Mouse (Mus musculus): ENCODE measurements around the gene Ttc3.
"Not testable (repeated sequence)": the region's sequence is repeated elsewhere in the genome, so short reads cannot be mapped to it uniquely, and the experiment has no call there.

The Ttc3 gene

GRCm38 (mm10) chr16:94370173-94370914, at the start of gene Ttc3:
Ttc3 (plus strand) TSS chr16:94370618.
- peak; percentile 90 for DNase-seq

GRCm38 (mm10) chr16:94323681-94324080, 46.7 kb upstream of the Ttc3 start:
- peak; percentile 65 for DNase-seq

- DNase-seq = no peak
These were observed 44.4 kb upstream of the Ttc3 start for GRCm38 (mm10) chr16:94326008-94326407.

- peak; percentile 89 for DNase-seq
These were observed 42.4 kb upstream of the Ttc3 start, which contains the start of gene Ripply3 for GRCm38 (mm10) chr16:94327781-94328711. Ripply3 (plus strand) TSS chr16:94328420.

- no peak for DNase-seq
These were observed 41.2 kb upstream of the Ttc3 start for GRCm38 (mm10) chr16:94328881-94329867.

GRCm38 (mm10) chr16:94330429-94330828, 40.0 kb upstream of the Ttc3 start:
- DNase-seq = no peak

- no peak for DNase-seq
These were observed 39.1 kb upstream of the Ttc3 start for GRCm38 (mm10) chr16:94331233-94331885.

- peak; percentile 91 for DNase-seq
These were observed 38.5 kb upstream of the Ttc3 start for GRCm38 (mm10) chr16:94331886-94332252.

GRCm38 (mm10) chr16:94335656-94336055, 34.8 kb upstream of the Ttc3 start:
- no peak for DNase-seq

- not testable (repeated sequence) for DNase-seq
These were observed 31.0 kb upstream of the Ttc3 start for GRCm38 (mm10) chr16:94339164-94340160.

GRCm38 (mm10) chr16:94345733-94346132, 24.7 kb upstream of the Ttc3 start:
- no peak for DNase-seq

GRCm38 (mm10) chr16:94347080-94347731, 23.2 kb upstream of the Ttc3 start:
- DNase-seq = peak; percentile 46

GRCm38 (mm10) chr16:94348779-94349178, 21.6 kb upstream of the Ttc3 start:
- DNase-seq = no peak

GRCm38 (mm10) chr16:94349588-94350286, 20.7 kb upstream of the Ttc3 start:
- DNase-seq = no peak

- no peak for DNase-seq
These were observed 20.1 kb upstream of the Ttc3 start for GRCm38 (mm10) chr16:94350287-94350677.

GRCm38 (mm10) chr16:94354450-94354849, 16.0 kb upstream of the Ttc3 start:
- no peak for DNase-seq

GRCm38 (mm10) chr16:94356046-94356445, 14.4 kb upstream of the Ttc3 start:
- no peak for DNase-seq

- no peak for DNase-seq
These were observed 13.5 kb upstream of the Ttc3 start for GRCm38 (mm10) chr16:94356776-94357494.

GRCm38 (mm10) chr16:94358091-94358490, 12.3 kb upstream of the Ttc3 start:
- DNase-seq = no peak

Measured in lung, postnatal 36 days (tissue).